Mouse (Mus musculus) heart, embryonic 13.5 days (tissue): Measurements from ENCODE around the gene Gm884. TPM values are rescaled to one million over a fixed set of nuclear protein-coding genes. Genes with fewer than 3 reads are reported as not detected.

ENCODE experiments used
- ATAC-seq: fragments of 200-750 bp; cut with Nextera tagmentation; 2 replicates; pipeline ENCODE4 v1.8.0; 2017; ENCODE audit warnings: moderate TSS enrichment; ENCODE audit not compliant: insufficient number of reproducible peaks, low FRiP score, low TSS enrichment; ENCODE audit errors: extremely low read depth
- H3K27ac ChIP-seq: fragments of 300-500 bp; sonication (generic); replicated peaks from 2 replicates; pipeline ENCODE4 v1.5.1; 2015; ENCODE audit warnings: moderate library complexity, mild to moderate bottlenecking, inconsistent platforms
- H3K27me3 ChIP-seq: fragments of 300-500 bp; sonication (generic); replicated peaks from 2 replicates; pipeline ENCODE4 v1.6.1; 2015; ENCODE audit warnings: mild to moderate bottlenecking, inconsistent platforms
- H3K36me3 ChIP-seq: fragments of 300-500 bp; sonication (generic); 2 replicates; pipeline ENCODE4 v1.6.1; 2015; ENCODE audit warnings: mild to moderate bottlenecking, inconsistent platforms
- H3K4me1 ChIP-seq: fragments of 300-500 bp; sonication (generic); 2 replicates; pipeline ENCODE4 v1.6.1; 2015; ENCODE audit warnings: inconsistent platforms
- H3K4me2 ChIP-seq: fragments of 300-500 bp; sonication (generic); 2 replicates; pipeline ENCODE4 v1.6.1; 2015; ENCODE audit warnings: inconsistent platforms, mild to moderate bottlenecking, moderate library complexity
- H3K4me3 ChIP-seq: fragments of 300-500 bp; sonication (generic); 2 replicates; pipeline ENCODE4 v1.5.1; 2015; ENCODE audit warnings: moderate library complexity, mild to moderate bottlenecking, inconsistent platforms
- H3K9ac ChIP-seq: fragments of 300-500 bp; sonication (generic); 2 replicates; pipeline ENCODE4 v1.6.1; 2015; ENCODE audit warnings: inconsistent platforms, mild to moderate bottlenecking, moderate library complexity
- H3K9me3 ChIP-seq: fragments of 300-500 bp; sonication (generic); 2 replicates; pipeline ENCODE4 v1.6.1; 2016; ENCODE audit warnings: inconsistent platforms
- WGBS: fragments of 180-500 bp; shearing (Covaris S2); methylation state at CpG from one replicate; pipeline ENCODE4 v1.1.7; 2015; ENCODE audit warnings: mixed read lengths; 5-methylcytosine and 5-hydroxymethylcytosine counted together
- polyA plus RNA-seq: library from polyadenylated mRNA; unstranded; fragments of >200 nt; fragmentation: Nextera tagmentation; extraction: Ambion mirVana; gene quantifications from 2 replicates; pipeline ENCODE4 v1.2.1, GENCODE M21; 2015

Gene Gm884
- polyA plus RNA-seq, result not detected in 2 replicates

GRCm38 (mm10) chr11:103621040-103621439, at the start of gene Gm884:
Gene Gm884, minus strand, starts transcription at chr11:103621140.
- Histone ChIP-seq H3K36me3 (no peaks in the 10 kb centered on the region), H3K9me3 (no peaks in the 10 kb centered on the region), H3K4me1 (no peaks in the 10 kb centered on the region), H3K27me3 (0 out of 2 replicates have a peak, but pooled peaks cover 11% of the 10 kb centered on the region), H3K27ac (no peak within 1 kb of the TSS), H3K4me3 (no peak within 1 kb of the TSS), H3K4me2 (no peak within 1 kb of the TSS), H3K9ac (no peak within 1 kb of the TSS)
- ATAC-seq, result no peak
- 73% methylated on average over 9 of the region's 9 CpGs for WGBS

GRCm38 (mm10) chr11:103666907-103667426, 46.0 kb upstream of the Gm884 start:
- Histone ChIP-seq H3K27me3 (peaks cover 13% of the 10 kb centered on the region; the same call in 1 of the 2 replicates), H3K4me2 (no peak overlapping the region), H3K27ac (no peak overlapping the region), H3K36me3 (no peaks in the 10 kb centered on the region), H3K9me3 (no peaks in the 10 kb centered on the region), H3K9ac (no peak overlapping the region), H3K4me3 (no peak overlapping the region), H3K4me1 (0 out of 2 replicates have a peak, but pooled peaks cover 3% of the 10 kb centered on the region)
- WGBS, result 57% methylated on average over 13 of the region's 13 CpGs
- no peak for ATAC-seq

- Histone ChIP-seq H3K4me1 (0 out of 2 replicates have a peak, but pooled peaks cover 3% of the 10 kb centered on the region), H3K9me3 (no peaks in the 10 kb centered on the region), H3K27ac (no peak overlapping the region), H3K36me3 (no peaks in the 10 kb centered on the region), H3K27me3 (peaks cover 16% of the 10 kb centered on the region; the same call in 1 of the 2 replicates), H3K4me2 (no peak overlapping the region), H3K4me3 (no peak overlapping the region), H3K9ac (no peak overlapping the region)
- WGBS, result 29% methylated on average over 10 of the region's 10 CpGs
- ATAC-seq, result no peak; the same call in 1 of the 2 replicates
These were observed 45.4 kb upstream of the Gm884 start for GRCm38 (mm10) chr11:103666181-103666906.

- no peak overlapping the region for H3K9ac ChIP-seq
- H3K4me2 ChIP-seq, result no peak overlapping the region
- peaks cover 17% of the 10 kb centered on the region for H3K27me3 ChIP-seq
- H3K27ac ChIP-seq, result no peak overlapping the region
- ATAC-seq, result no peak
- 31% methylated on average over 1 of the region's 1 CpGs for WGBS
- no peaks in the 10 kb centered on the region for H3K36me3 ChIP-seq
- H3K9me3 ChIP-seq, result no peaks in the 10 kb centered on the region
- no peak overlapping the region for H3K4me3 ChIP-seq
- 0 out of 2 replicates have a peak, but pooled peaks cover 3% of the 10 kb centered on the region for H3K4me1 ChIP-seq
These were observed 44.8 kb upstream of the Gm884 start for GRCm38 (mm10) chr11:103665695-103666094.

- Histone ChIP-seq H3K4me2 (no peak overlapping the region), H3K36me3 (no peaks in the 10 kb centered on the region), H3K27me3 (peaks cover 27% of the 10 kb centered on the region), H3K27ac (no peak overlapping the region), H3K9ac (no peak overlapping the region), H3K4me1 (0 out of 2 replicates have a peak, but pooled peaks cover 3% of the 10 kb centered on the region), H3K4me3 (no peak overlapping the region), H3K9me3 (no peaks in the 10 kb centered on the region)
- ATAC-seq, result no peak
- 79% methylated on average over 8 of the region's 8 CpGs for WGBS
These were observed 42.2 kb upstream of the Gm884 start for GRCm38 (mm10) chr11:103663119-103663518.

- Histone ChIP-seq H3K4me2 (no peak overlapping the region), H3K27me3 (peaks cover 32% of the 10 kb centered on the region), H3K36me3 (no peaks in the 10 kb centered on the region), H3K9ac (no peak overlapping the region), H3K4me3 (no peak overlapping the region), H3K9me3 (no peaks in the 10 kb centered on the region), H3K27ac (no peak overlapping the region), H3K4me1 (0 out of 2 replicates have a peak, but pooled peaks cover 3% of the 10 kb centered on the region)
- WGBS, result 65% methylated on average over 5 of the region's 5 CpGs
- ATAC-seq, result no peak
These were observed 41.6 kb upstream of the Gm884 start for GRCm38 (mm10) chr11:103662546-103662945.

- ATAC-seq, result no peak
- 0 out of 2 replicates have a peak, but pooled peaks cover 3% of the 10 kb centered on the region for H3K4me1 ChIP-seq
- no peak overlapping the region for H3K9ac ChIP-seq
These were observed 40.9 kb upstream of the Gm884 start for GRCm38 (mm10) chr11:103661863-103662262.

GRCm38 (mm10) chr11:103658189-103658588, 37.2 kb upstream of the Gm884 start:
- Histone ChIP-seq H3K27ac (no peak overlapping the region), H3K9ac (no peak overlapping the region), H3K9me3 (no peaks in the 10 kb centered on the region), H3K4me3 (no peak overlapping the region), H3K4me1 (no peaks in the 10 kb centered on the region), H3K4me2 (no peak overlapping the region), H3K36me3 (no peaks in the 10 kb centered on the region), H3K27me3 (peaks cover 62% of the 10 kb centered on the region)
- no peak for ATAC-seq
- 72% methylated on average over 7 of the region's 7 CpGs for WGBS

More at GRCm38 (mm10) chr11:103661863-103662262, 40.9 kb upstream of the Gm884 start:
- Histone ChIP-seq H3K36me3 (no peaks in the 10 kb centered on the region), H3K4me2 (no peak overlapping the region), H3K27me3 (peaks cover 32% of the 10 kb centered on the region), H3K27ac (no peak overlapping the region), H3K9me3 (no peaks in the 10 kb centered on the region), H3K4me3 (no peak overlapping the region)
- WGBS, result 56% methylated on average over 4 of the region's 4 CpGs

GRCm38 (mm10) chr11:103656520-103656919, 35.6 kb upstream of the Gm884 start:
- no peaks in the 10 kb centered on the region for H3K36me3 ChIP-seq
- H3K9ac ChIP-seq, result no peak overlapping the region
- 6% methylated on average over 3 of the region's 3 CpGs for WGBS
- no peaks in the 10 kb centered on the region for H3K4me1 ChIP-seq
- H3K27ac ChIP-seq, result no peak overlapping the region
- no peak overlapping the region for H3K4me2 ChIP-seq
- ATAC-seq, result no peak
- no peaks in the 10 kb centered on the region for H3K9me3 ChIP-seq
- peaks cover 75% of the 10 kb centered on the region for H3K27me3 ChIP-seq
- no peak overlapping the region for H3K4me3 ChIP-seq

GRCm38 (mm10) chr11:103653359-103653965, 32.5 kb upstream of the Gm884 start:
- 58% methylated on average over 10 of the region's 10 CpGs for WGBS
- H3K27me3 ChIP-seq, result peaks cover 98% of the 10 kb centered on the region
- H3K9me3 ChIP-seq, result no peaks in the 10 kb centered on the region
- peaks cover 12% of the 10 kb centered on the region for H3K4me1 ChIP-seq
- no peaks in the 10 kb centered on the region for H3K36me3 ChIP-seq
- H3K4me3 ChIP-seq, result no peak overlapping the region
- H3K9ac ChIP-seq, result no peak overlapping the region
- H3K27ac ChIP-seq, result no peak overlapping the region
- no peak overlapping the region for H3K4me2 ChIP-seq
- no peak for ATAC-seq

- no peak overlapping the region for H3K4me3 ChIP-seq
- no peaks in the 10 kb centered on the region for H3K36me3 ChIP-seq
- no peak for ATAC-seq
- H3K4me2 ChIP-seq, result no peak overlapping the region
- H3K27me3 ChIP-seq, result peaks cover 100% of the 10 kb centered on the region
- 66% methylated on average over 6 of the region's 6 CpGs for WGBS
- H3K4me1 ChIP-seq, result peaks cover 12% of the 10 kb centered on the region
- H3K9me3 ChIP-seq, result no peaks in the 10 kb centered on the region
- H3K27ac ChIP-seq, result no peak overlapping the region
- H3K9ac ChIP-seq, result no peak overlapping the region
These were observed 30.5 kb upstream of the Gm884 start for GRCm38 (mm10) chr11:103651426-103651825.
